Mouse (Mus musculus) CD4-positive, CD25-positive, alpha-beta regulatory T cell, adult 2 months (primary cell): Measurements from ENCODE around the gene Ctsj.
A peak's percentile ranks its signal among the peaks of the same experiment; 100 is the strongest.
"Not testable (repeated sequence)": the region's sequence is repeated elsewhere in the genome, so short reads cannot be mapped to it uniquely, and the experiment has no call there.

Source experiments
- DNase-seq: peaks from one replicate; pipeline ENCODE4 v3.0.0-alpha.2; 2012; ENCODE audit warnings: low read depth, low spot score

Ctsj gene

DNA sequence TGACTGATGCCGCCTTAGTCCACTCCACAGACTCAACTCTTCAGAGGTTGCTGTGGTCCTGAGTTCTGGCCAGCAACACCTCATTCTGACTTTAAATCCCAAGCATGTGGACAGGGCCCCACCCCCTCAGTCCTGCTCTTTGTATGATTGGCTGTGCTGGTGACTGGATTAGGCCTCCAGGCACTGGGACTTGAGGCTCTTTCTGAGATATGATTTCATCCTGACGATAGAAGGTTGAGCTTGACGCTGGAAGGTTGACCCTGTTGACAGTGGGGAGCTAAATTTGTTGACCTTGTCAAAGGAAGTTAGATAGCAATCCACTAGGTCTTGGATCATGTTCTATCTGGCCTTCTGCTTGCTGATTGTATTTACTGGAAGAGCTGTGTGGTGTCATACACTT lies at the start of gene Ctsj:
Gene Ctsj (minus strand): TSS at position 101 of the 400 bp plus-strand sequence.
- DNase-seq, result no peak

DNA sequence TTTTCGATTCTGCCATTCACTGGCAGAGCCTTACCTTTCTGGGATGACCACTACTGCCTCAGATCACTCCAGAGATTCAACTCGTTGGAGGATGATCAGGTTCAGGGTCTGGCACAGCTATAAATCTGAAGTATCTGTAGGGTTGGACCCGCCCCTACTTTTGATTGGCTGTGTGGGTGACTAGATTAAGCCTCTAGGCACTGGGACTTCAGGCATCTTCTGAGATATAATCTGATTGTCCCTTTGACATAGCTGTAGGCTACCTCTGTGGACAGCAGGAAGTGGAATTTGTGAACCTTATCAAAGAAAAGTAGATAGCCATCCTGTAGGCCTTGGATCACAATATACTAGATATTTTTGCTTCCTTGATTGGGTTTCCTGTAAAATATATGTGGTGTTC lies 34.8 kb upstream of the Ctsj start, which contains the start of gene Ctsq:
Gene Ctsq (minus strand): TSS at position 101 of the 400 bp plus-strand sequence.
- DNase-seq, result no peak

DNA sequence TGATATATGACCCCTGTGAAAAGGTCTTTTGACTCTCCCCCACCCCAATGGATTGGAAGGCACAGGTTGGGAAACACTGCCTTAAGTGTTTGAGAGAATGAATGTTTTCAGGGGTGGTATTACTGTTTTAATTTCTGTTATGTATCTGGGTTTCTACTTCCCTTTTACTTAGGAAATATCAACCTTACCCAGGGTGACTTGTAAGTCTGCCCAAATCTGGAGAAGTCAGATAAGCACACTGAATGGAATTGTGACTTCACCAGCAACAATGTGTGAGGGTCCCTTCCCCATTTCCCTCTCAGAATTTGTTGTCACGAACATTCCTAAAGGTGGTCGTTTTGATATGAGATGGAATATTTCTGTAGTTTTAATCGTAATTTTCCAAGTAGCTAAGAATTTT lies 17.0 kb upstream of the Ctsj start:
- DNase-seq, result no peak

DNA sequence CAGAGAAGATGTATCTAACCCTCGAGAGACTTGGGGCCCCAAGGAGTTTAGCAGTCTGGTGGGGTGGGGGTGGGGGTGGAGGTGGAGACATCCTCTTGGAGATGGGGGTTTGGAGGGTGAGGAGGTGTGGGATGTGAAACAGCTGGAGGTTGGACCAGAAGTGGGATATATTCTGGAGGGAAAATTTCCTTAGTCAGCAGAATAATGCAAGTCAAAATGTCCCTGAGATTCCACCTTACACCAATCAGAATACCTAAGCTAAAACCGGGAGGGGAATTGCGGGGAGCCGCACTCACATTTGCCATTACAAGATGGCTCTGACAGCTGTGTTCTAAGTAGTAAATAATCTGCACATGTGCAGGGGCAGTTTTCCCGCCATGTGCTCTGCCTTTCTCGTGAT lies 16.1 kb upstream of the Ctsj start:
- DNase-seq, result no peak

DNA sequence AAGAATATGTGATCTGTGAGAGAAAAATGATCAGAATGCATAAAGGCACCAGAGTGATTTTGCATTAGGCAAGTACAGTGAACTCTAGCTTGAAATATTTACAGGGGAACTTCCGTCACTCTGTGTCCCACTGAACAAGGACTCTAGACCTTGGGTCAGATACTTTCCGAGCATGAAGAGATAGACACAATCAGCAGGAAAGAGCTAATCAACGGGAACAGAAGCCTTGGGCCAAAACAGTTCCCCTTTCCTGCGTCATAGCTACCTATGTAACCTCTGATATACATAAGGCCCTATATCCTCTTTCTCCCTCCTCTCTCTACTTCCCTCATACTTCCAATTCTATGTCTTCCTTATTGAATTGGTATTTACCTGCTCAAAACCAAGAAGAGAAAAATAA lies 4.4 kb upstream of the Ctsj start:
- DNase-seq, result no peak

DNA sequence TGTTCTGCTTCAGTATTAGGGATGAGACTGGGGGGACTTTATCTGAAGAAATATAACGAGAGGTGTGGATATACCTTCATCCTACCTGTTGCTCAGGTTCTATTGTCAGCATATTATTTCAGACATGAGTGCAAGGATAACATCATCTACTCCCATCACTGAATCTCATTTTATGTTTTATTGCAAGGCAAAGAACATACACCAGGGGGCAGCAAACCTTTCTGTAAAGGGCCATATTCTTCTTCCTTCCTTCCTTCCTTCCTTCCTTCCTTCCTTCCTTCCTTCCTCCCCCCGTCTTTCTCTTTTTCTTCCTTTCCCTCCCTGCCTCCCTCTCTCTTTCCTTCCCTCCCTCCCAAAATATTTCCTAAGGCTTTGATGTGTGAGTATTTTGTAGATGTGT lies 8.2 kb downstream of the Ctsj start:
- peak; percentile 4 for DNase-seq

DNA sequence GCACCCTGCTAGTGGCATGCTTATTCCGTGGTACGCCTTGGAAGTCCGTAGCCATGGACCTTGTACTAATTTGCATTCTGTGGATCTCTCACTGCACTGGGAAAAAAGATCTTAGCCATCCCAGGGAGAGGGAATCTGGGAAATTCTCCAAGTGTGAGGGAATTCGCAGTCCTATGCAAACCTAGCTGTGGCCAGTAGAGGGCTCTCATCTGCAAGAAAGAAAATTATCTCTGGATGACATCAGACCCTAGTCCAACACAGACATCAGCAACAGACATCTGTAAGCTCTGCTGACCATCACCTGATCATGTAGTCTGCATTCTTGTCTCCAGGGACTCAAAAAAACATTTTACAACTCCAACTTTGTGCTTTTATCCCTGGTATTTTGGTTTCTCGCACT lies 18.8 kb downstream of the Ctsj start:
- DNase-seq, result not testable (repeated sequence)

DNA sequence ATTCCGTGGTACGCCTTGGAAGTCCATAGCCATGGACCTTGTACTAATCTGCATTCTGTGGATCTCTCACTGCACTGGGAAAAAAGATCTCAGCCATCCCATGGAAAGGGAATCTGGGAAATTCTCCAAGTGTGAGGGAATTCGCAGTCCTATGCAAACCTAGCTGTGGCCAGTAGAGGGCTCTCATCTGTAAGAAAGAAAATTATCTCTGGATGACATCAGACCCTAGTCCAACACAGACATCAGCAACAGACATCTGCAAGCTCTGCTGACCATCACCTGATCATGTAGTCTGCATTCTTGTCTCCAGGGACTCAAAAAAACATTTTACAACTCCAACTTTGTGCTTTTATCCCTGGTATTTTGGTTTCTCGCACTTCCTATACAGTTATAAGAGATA lies 33.4 kb downstream of the Ctsj start:
- DNase-seq, result not testable (repeated sequence)

DNA sequence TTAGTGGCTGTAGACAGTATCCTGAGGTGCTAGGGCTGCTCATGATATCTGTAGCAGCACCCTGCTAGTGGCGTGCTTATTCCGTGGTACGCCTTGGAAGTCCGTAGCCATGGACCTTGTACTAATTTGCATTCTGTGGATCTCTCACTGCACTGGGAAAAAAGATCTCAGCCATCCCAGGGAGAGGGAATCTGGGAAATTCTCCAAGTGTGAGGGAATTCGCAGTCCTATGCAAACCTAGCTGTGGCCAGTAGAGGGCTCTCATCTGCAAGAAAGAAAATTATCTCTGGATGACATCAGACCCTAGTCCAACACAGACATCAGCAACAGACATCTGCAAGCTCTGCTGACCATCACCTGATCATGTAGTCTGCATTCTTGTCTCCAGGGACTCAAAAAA lies 41.8 kb downstream of the Ctsj start:
- DNase-seq, result not testable (repeated sequence)

DNA sequence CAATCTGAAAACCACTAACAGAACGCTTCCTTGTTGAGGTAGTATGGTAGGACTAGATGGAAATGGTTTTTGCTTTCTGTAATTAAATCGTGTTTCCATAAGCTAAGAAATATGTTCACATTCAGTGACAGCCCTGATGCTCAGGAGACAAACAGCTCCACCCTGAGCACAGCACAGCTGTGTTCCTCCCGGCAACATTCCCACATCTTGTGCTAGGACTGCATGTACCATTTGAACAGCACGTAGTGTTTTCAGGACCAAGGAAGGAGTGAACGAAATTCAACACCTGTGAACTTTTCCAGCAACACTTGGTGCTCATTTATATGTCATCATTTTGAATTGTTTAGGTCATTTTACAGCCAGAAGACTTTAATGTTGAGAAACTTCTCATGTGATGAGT lies 44.1 kb downstream of the Ctsj start:
- DNase-seq, result no peak
